Mouse (Mus musculus): ENCODE data around the gene Slc37a1.
A peak's percentile ranks its signal among the peaks of the same experiment; 100 is the strongest.

Gene Slc37a1

DNA sequence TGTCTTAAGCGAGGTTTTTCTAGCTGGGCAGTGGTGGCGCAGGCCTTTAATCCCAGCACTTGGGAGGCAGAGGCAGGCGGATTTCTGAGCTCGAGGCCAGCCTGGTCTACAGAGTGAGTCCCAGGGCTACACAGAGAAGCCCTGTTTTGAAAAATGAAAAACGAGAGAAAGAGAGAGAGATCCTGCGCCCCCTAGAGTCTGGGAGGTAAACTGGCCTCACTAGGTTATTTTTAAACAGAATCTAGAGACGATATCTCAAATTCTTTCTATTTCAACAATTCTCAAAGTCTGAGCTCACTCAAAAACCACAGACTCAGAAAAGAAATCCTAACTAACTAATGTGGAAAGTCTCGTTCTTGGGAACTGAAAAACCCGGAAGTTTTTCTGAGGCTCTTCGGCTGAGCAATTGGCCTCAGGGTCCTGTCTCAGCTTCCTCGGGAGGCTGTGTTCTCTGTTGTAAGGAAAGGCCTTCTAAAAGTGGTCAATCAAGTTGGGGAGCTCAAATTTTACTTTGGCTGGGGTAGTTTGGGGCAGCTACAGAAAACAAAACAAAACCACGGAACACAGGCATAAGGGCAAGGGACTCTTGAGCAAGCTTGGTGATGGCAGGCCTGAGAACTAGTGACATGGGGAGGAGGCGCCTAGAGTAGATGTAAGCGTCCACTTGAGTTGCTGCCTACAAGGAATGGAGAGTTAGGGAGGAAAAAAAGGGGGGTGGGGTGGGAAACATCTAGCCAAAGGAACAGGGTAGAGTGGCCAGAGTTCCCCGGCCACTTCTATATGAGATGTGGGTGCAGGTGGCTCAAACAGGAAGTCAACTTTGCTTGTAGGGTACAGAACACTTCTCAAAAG, 8.0 kb downstream of the Slc37a1 start:
- peak; percentile 84 for DNase-seq (ENCODE audit: low read depth, low spot score)

DNA sequence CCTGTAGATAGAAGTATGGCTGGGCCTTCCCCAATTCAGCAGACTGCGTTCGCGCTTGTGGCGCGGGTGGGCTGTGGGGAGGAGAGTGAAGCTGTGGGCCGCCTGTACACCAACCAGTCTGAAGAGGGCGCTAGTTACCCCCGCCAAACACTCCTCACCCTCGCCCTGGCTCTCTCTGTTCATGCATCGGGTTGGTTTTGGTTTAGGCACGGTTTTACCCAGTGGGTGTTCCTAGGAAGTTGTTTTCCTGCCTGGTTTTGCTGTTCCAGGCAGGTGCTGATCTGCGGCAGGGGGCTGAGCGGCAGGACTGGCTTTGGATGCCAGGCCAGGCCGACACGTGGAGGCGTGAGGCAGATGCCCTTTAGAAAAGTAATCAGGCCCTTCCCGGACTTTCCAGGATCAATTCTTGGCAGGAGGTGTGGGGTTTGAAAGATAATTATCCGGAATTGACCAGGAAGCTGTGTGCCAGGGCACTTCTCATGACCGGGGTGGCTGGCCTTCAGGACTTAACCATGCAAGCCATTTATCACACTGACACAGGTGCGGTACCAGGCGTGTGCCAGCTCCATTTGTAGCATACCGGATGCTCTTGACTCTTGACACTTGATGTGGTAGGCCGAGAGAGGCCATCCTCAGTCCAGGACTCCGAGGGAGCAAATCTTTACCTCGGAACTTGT, 8.8 kb downstream of the Slc37a1 start:
- peak; percentile 91 for DNase-seq (ENCODE audit: low read depth, low spot score)

DNA sequence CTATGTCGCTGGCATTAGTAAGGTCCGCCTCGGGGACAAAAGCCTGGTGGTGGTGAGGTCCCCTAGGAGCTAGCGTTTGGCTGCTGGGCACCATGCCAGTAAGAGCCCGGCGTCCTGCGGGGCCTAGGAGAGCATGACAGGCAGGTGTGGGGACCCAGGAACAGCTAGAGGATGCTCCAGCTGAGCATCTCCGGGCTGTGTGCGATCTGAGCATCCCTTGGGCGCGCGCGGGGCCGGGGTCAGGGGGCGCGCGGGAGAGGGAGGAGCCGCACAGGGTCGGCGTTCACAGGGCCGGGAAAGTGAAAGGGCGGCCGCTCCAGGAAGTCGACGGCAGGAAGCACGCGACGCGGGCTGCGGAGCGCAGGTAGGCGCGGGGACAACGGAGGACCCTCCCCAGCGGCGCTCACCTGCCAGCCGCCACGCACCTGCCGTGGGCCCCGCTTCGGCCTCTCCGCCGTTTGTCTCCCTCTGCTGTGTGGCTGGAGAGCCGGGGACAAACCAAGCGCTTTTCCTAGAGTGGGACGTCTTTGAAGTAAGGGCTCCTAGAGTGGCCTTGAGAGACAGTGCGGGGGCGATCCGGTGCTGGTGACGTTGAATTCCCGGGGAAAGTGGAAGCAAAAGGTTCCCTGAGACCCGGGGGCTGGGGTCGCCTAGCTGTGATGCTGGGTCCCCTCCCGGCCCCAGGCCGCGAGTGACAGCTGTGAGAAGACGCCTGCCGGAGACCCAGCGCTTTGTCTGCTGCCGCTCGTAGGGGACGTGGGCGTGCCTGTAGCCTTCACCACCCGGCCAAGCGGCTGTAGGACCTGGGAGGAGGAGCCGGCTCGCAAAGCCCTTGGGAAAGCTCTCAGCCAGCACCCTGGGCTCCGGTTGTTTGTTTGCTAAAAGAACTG, 9.5 kb downstream of the Slc37a1 start:
- peak; percentile 86 for DNase-seq (ENCODE audit: low read depth, low spot score)

DNA sequence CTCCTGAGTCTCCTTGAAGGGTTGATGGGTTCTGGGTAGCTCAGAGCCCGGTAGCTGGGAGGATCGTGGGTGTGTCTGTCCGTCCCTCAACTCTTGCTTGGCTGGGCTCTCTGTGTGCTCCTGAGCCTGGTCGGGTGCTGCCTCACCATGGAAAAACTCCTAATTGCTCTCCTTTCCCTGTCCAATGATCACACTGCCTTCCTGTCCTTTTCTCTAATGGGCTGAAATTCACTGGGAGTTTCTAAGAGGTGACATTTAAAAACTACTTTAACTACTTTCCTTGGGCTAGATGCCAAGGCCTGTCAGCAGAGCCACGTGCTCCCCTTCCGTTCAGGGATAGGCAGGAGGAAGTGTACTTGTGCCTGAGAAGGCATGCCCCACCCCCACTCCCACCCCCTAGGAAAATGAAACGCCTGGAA, 10.9 kb downstream of the Slc37a1 start:
- DNase-seq (ENCODE audit: low read depth, low spot score): no peak

DNA sequence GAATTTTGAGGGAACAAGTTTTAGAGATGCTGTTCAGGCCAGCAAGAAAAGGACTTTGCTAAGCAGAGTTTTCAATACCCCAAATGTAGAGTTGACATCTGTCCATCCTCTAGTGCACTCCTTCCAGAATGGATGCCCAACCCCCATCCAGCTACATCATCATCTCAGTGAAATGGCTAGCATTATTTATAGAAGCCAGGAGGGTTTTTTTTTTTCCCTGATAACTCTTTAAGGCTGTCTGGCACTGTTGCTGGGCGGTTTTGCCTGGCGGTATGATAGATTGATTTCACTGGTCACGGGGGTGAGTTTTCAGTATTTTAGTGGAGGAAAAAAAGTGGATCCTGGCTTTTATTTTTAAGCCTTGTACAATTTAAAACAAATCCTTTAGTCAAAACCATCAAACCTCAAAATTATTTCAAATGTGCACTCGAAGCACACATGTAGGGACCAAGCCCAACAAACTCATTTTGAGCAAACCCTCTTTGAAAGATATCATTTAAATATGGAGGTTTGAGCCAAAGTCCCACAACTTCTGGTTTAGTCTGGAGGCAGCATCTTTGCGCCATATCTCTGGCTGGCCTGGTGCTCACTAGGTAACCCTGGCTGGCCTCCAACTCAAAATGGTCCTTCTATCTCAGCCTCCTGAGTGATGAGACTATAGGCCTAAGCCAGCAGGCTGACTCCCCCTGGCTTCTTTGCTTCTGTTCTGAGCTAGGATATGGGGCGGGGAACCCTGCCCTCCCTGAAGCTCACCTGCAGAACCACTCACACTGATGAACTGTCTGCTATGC, 12.0 kb downstream of the Slc37a1 start:
- DNase-seq (ENCODE audit: low read depth, low spot score): no peak

DNA sequence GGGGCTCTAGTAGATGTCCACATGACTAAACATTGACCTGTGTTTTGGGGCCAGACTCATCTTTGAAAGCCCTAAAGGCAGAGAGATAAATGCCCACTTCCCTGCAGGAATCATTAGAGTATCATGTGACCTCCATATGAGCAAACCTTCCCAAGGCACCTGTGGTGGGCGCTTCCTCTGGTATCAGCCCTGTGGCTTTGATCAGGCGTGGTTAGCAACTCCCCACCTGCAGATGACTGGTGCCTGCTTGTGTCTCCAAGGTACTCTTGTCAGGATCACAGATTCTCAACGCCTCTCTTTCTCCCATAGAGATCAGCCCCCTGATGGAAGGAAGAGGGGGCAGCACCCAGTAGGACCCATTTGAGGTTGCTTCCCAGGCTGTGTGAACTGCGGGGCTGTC, 13.4 kb downstream of the Slc37a1 start:
- no peak for DNase-seq (ENCODE audit: low read depth, low spot score)

DNA sequence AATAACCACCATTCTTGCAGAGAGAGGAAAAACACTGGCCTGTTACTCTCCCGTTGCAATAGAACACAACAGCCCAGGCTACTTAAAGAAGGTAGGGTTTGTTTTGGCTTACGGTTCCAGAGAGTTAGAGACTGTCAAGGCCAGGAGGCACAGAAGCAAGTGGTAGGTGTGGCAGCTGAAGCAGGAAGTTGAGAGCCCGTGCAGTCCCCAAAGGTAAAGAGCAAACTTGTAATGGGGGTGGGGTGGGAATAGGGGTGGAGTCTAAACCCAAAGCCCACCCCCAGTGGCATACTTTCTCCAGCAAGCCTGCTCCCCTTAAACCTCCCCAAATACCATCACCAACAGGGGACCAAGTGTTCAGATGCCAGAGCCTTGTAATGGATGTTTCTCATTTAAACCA, 14.1 kb downstream of the Slc37a1 start:
- DNase-seq (ENCODE audit: low read depth, low spot score): no peak

DNA sequence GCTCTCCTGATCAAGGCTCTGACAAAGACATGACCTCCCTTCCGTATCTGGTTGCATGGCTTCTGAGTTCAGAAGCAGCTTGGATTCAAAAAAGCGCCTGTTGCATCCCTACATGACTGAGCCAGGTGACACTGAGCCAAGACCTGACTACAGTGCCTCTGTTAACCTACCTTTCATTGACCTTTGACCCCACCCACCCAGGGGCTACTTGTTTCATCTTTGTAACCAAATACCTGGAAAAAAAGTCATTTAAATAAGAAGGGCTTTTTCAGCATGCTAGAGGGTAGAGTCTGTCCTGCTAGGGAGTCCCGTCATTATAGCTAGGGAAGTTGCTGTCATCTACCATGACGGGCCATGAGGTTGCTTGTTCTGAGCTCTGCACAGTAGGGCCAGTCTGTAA, 16.8 kb downstream of the Slc37a1 start:
- DNase-seq (ENCODE audit: low read depth, low spot score): no peak

DNA sequence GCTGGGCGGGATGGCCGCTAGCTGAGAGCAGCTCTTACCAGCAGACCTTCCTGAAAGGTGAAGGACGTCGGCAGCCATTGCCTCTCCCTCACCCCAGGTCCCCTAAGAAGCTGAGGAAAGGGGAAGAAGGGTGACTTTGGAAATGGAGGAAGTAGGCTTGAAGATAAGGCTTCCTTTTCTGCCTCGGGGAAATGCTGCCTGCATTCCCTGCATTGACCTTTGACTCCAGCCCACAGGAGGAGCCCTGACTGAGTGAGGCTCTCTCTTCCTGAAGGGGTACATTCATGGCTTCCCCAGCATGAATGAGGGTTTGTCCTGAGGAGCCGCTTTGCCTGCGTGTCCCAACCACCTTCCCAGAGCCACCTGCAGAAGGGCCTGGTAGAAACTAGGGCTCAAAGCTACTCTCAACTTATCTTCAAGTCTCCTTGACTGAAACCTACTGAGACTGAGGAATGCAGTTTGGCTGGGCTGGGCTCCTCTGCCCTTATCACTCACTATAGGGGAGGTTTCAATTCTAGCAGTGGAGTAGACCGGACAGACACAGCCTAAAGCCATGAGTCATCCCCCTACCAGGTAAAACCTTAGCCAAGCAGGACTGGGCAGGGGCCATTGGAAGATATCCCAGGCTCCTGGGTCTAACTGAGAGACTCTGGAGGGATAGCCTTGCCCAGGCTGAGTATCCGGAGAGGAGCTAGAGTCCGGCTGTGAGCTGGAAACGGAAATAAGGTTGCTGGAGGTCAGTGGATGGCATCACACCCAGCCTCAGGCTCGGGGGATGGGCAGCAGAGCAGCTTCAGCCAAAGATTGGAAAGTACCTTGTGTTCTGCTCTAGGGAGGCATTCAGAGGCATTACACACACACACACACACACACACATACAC, 18.5 kb downstream of the Slc37a1 start:
- no peak for DNase-seq (ENCODE audit: low read depth, low spot score)

DNA sequence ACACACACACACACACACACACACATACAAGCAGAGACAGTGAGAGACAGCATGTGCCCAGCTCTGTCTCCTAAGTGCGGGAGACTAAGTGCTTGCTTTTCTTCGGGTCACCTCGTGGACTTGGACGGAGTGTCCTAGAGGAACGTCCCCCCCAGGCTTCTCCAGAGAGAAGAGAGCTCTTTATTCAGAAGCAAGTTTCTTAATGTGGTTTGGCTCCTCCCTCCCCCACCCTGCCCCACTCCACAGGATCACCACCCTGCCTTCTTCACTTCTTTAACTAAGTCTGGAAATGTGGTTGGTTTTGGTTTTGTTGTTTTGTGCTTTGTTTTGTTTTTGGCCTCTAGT, 19.2 kb downstream of the Slc37a1 start:
- DNase-seq (ENCODE audit: low read depth, low spot score): peak; percentile 72

DNA sequence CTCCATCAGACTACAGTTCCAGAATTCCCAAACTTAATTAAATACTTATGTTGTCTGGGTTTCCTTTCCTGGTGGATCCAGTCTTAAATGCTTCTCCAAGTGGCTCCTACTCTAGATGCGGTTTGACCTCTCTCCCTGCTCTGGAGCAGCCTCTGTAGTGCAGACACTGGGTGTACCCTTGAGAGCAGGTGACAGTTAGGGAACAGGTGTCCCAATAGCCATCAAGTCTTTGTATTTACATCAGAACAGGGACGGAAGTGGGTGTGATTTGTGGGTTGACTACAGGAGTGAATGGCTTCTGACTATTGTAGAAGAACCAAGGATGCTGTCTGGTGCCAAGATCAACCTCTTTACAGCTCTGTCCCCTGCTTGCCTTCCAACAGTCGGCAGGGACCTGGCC, 21.2 kb downstream of the Slc37a1 start:
- DNase-seq (ENCODE audit: low read depth, low spot score): no peak

DNA sequence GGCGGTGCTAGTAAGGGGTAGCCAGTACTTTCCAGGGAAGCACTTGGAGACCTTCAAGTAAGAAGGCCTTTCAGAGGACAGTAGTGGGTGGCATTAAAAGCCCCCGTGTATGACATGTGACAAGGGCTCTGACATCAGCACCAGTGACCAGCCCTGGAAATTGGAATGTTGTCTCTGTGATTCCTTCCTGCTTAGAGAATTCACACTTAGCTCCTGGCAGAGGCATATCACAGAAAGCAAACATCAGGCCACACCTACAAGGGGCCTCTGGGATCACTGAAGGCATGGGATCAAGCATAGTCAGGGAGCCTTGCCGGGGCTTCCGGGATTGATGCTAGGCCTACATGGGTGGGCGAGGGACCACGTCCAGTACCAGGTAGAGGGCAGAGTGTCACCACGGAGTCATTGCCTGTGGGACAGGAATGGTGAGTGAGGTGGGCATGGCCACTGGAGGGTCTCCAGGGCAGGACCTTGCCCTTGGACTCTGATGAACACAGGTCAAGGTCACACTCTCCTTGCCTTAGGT, 21.8 kb downstream of the Slc37a1 start:
- DNase-seq (ENCODE audit: low read depth, low spot score): no peak

DNA sequence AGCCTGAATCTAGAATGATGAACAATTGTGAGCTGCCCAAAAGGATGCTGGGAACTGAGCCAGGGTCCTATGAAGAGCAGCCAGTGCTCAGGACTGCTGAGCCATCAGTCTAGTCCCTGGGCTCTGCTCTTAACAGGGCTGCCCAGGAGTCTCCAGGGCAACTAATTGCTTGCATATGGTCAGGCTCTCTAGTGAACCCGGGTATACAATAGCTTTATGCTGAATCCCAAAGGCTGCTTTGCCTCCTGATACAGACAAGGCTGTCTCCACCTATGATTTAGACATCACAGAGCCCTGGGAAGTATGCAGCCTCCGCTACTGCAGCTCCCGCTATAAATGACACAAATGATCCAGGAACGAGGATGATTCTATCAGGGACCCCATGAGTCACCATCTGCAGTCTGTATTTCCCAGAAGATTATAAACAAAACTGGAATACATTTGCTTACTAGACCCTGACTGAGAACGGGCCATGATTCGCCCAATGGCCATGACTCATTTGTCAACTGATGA, 22.7 kb downstream of the Slc37a1 start:
- DNase-seq (ENCODE audit: low read depth, low spot score): no peak

DNA sequence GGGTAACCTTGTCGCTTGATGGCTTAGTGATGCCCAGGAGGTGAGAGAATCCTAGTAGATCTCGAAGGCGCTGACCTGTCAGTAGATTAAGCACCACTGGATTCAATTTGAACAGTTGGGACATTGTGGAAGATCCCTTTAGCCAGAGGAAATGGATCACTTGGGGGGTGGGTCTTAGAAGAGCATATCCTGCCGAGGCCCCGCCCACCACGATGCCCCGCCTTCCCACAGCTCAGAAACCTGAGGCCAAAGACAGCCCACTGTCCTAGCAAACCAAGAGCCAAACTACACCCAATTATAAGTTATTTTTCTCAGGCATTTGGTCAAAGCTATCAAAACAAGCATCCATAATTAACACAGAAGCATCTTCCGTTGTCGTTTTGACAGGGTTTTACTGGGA, 24.5 kb downstream of the Slc37a1 start:
- DNase-seq (ENCODE audit: low read depth, low spot score): no peak

DNA sequence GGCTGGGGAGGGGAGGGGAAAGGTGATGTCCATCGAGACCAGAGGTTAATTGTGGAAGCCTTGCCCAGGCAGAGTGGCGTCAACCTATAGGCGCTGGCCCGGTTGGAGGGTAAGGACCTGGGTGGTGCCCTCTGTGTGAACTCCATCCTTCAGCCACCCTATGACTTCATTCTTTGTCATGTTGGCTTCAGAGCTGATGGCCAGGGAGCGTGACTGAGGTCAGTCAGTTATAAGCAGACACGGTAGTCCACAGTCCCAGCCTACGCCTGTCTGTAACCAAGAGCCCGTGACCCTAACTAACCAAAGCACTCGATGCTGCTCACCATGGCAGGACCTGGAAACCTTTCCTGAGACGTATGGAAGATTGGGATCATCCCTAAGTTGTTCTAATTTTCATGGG, 26.1 kb downstream of the Slc37a1 start:
- DNase-seq (ENCODE audit: low read depth, low spot score): no peak

DNA sequence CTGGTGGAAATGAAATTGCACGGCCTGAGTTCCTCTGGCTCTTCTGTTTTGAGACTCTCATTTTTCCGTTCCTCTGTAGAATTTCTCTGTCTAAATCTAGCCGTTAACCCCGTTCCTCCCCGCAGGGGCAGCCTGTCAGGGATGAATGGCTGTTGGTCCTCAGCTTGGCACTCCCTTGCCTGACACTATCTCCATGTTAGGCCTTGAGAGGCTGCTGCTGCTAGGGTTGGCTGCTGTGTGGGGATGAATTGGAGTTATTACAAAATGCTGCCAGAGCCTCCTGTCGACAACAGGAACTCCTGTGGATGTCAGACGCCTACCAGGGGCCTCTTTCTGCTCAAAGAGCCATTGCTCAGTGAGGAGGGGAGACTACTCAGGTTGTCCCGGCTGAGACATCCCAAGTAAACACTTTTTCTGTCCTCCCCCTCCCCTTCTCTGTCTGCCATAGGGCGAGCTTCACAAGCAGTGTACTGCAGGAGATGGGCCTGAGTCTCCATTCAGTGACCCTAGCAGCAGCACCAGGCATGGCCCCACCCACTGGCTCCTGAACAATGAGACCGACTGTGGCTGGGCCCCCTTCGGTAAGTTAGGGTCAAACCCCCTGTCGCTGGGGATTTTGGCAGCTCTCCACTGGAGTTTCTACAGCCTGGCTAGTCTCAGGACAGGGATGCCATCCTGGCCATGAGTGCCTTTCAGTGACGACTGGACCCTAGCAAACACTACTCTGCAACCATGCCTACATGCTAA, 28.6 kb downstream of the Slc37a1 start:
- DNase-seq (ENCODE audit: low read depth, low spot score): no peak

DNA sequence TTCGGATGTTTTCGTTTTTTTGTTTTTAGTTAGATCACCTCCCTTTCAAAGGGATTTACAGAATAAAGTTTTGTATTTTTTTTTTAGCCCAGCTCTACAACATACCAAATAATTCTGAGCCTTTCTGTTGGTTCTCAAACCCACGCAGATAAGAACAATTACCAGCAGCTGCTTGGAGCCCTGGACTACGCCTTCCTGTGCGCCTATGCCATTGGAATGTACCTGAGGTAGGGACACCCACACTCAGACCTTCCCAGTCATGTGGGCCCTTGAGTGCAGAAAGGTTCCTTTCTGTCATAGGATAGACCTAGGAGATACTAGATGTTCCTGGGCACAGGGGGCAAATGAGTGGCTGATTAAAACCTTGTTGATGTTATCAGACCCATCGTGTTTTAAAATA, 29.4 kb downstream of the Slc37a1 start:
- no peak for DNase-seq (ENCODE audit: low read depth, low spot score)

DNA sequence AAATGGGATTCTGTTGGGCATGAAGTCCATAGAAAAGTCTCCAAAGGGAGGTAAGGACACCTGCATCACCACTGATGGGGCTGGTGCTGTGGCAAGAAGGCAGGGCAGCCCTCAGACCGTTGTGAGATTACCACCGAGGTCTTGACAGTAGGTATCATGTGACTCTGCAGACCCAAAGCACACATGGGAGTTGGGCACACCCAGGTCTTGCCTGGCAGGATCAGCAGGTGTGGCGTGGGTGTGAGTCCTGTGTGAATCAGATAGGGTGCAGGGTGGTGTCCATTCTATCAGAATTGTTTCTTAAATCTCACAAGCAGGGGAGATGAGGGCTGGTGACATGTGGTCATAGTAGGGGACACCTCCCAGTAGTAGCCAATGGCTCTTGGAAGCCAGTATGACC, 30.4 kb downstream of the Slc37a1 start:
- no peak for DNase-seq (ENCODE audit: low read depth, low spot score)

DNA sequence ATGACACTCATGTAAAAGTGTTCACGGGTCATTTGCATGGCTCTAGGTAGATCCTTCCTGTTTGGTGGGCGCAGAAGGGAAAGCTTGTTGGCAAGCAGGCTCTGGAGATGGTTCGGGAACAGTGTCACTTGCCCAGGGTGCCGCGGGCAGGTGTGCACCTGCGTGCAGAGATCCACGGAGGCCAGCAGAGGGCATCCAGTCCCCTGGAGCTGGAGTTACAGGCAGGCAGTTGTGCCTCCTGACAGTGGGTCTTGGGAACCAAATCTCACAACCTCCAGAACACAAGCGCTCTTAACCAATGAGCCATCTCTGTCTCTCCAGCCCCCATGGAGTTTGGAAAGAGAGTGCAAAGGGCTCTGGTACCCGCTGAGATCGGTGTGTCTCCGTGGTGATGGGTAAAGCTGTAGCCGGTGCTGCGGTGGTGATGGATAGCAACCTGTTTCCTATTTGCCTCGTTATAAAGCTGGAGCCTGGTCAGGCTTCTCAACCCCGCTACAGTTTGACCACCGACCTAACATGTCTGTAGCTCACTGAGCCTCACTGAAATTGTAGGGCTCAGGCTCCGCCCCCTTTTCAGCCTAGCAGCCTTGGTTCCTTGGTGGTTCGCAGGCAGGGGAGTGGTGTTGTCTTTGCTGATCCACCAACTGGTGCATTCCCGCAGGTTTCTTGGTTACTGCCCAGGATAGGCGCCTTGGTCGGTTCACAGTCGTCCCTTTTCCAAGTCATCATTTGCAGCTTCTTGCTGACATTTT, 31.1 kb downstream of the Slc37a1 start:
- DNase-seq (ENCODE audit: low read depth, low spot score): peak; percentile 26

Measured in A20 (cell line).